Comparison of ENCODE assay signal across 10 mouse cellular contexts in the genomic region with DNA sequence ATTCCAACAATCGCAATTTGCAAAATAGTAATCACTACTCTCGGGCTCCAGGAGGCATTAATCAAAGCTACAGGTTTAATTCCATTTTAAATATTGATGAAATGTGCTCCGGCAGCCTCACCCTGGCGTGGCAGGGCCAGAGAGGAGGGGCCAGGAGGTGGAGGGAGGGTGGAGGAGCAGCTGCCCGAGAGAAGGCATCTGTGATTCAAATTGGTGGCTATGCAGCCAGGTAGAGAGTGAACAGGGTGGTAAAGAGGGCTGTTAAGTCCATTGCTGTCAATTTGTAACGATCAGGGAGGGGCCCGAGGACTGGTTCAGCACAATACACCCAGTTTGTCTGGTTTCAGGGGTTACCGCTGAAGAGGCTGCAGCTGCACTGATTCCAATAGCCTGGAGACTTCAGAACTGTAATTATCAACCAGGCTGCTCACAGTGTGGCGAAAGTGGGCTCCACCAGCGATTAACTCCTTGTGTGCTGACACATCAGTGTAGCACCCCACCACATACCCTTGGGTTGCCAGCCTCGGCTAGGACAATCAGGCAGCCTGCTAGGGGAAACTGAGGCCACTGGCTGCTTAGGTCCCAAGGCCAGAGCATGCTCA. TPM values are rescaled to one million over a fixed set of nuclear protein-coding genes. Genes with fewer than 3 reads are reported as not detected.
A peak's percentile ranks its signal among the peaks of the same experiment; 100 is the strongest.
DNase-seq lines count a peak whose midpoint lies in the region; ATAC-seq and TF ChIP-seq lines count a peak whose summit lies in the region.
"Had no signal": no experiment of that assay in that cellular context is flagged by ENCODE, and none has a peak within 500 bp of the region (broad histone marks: within the 10 kb centered on the region; RNA-seq: fewer than 3 reads in every experiment).

No protein-coding gene starts in this region.

- H3K36me3 ChIP-seq in kidney, postnatal 0 days (ENCODE audit: insufficient read depth, low read length) = no peaks in the 10 kb centered on the region
- H3K36me3 ChIP-seq in embryonic facial prominence, embryonic 15.5 days = no peaks in the 10 kb centered on the region
- H3K36me3 ChIP-seq in limb, embryonic 11.5 days (ENCODE audit: control insufficient read depth, insufficient read depth, low read length) = no peaks in the 10 kb centered on the region
- no peaks in the 10 kb centered on the region for H3K36me3 ChIP-seq in neural tube, embryonic 15.5 days

- DNase-seq in kidney, postnatal 0 days (ENCODE audit: low spot score) = no peak
- DNase-seq in kidney, adult 11 months = no peak
- no peak for DNase-seq in limb, embryonic 11.5 days (ENCODE audit: low spot score)
- DNase-seq in heart, adult 11 months = no peak
- DNase-seq in heart, adult 9 months (ENCODE audit: low spot score in 2 of 2) = no peak

- no peak for ATAC-seq in kidney, postnatal 0 days (replicated peaks; ENCODE audit: low FRiP score, low read depth)
- no peak for ATAC-seq in embryonic facial prominence, embryonic 15.5 days (ENCODE audit: insufficient number of reproducible peaks, low FRiP score, low TSS enrichment, low read depth)
- peak; percentile 24; the same call in 1 of the 2 replicates for ATAC-seq in limb, embryonic 11.5 days (ENCODE audit: insufficient number of reproducible peaks, low FRiP score, low TSS enrichment, low read depth)
- no peak; the same call in 1 of the 2 replicates for ATAC-seq in neural tube, embryonic 15.5 days (ENCODE audit: low FRiP score)

- WGBS in kidney, postnatal 0 days = 19% methylated on average over 11 of the region's 11 CpGs
- WGBS in embryonic facial prominence, embryonic 15.5 days = 18% methylated on average over 11 of the region's 11 CpGs
- 12% methylated on average over 11 of the region's 11 CpGs for WGBS in limb, embryonic 11.5 days
- 12% methylated on average over 11 of the region's 11 CpGs for WGBS in neural tube, embryonic 15.5 days

- H3K4me3 ChIP-seq in kidney, postnatal 0 days (replicated peaks; ENCODE audit: low read depth, low read length) = no peak overlapping the region
- no peak overlapping the region for H3K4me3 ChIP-seq in embryonic facial prominence, embryonic 15.5 days (replicated peaks)
- H3K4me3 ChIP-seq in limb, embryonic 11.5 days (ENCODE audit: low read depth, low read length) = no peak overlapping the region
- peak overlapping the region; percentile 21 for H3K4me3 ChIP-seq in neural tube, embryonic 15.5 days (replicated peaks)
- H3K4me3 ChIP-seq: megakaryocyte, embryonic 14.5 days had no signal

- H3K27ac ChIP-seq in kidney, postnatal 0 days = no peak overlapping the region
- no peak overlapping the region for H3K27ac ChIP-seq in embryonic facial prominence, embryonic 15.5 days (replicated peaks)
- no peak overlapping the region for H3K27ac ChIP-seq in limb, embryonic 11.5 days (replicated peaks; ENCODE audit: low read depth, low read length)
- no peak overlapping the region for H3K27ac ChIP-seq in neural tube, embryonic 15.5 days (replicated peaks)
- H3K27ac ChIP-seq: liver, embryonic 14.5 days had no signal

- no peak overlapping the region for H3K9ac ChIP-seq in kidney, postnatal 0 days (ENCODE audit: low read depth, low read length)
- no peak overlapping the region for H3K9ac ChIP-seq in embryonic facial prominence, embryonic 15.5 days
- no peak overlapping the region for H3K9ac ChIP-seq in limb, embryonic 11.5 days (ENCODE audit: low read length)
- H3K9ac ChIP-seq in neural tube, embryonic 15.5 days (replicated peaks) = peak overlapping the region; percentile 17; the same call in 1 of the 2 replicates
- H3K9ac ChIP-seq: liver, embryonic 14.5 days had no signal

- no peaks in the 10 kb centered on the region for H3K4me1 ChIP-seq in kidney, postnatal 0 days (replicated peaks; ENCODE audit: insufficient read depth, low read length)
- peaks cover 25% of the 10 kb centered on the region; the same call in 1 of the 2 replicates for H3K4me1 ChIP-seq in embryonic facial prominence, embryonic 15.5 days
- H3K4me1 ChIP-seq in limb, embryonic 11.5 days (ENCODE audit: control insufficient read depth, insufficient read depth, low read length) = peaks cover 18% of the 10 kb centered on the region
- H3K4me1 ChIP-seq in neural tube, embryonic 15.5 days = peaks cover 12% of the 10 kb centered on the region

- peak overlapping the region; percentile 1; the same call in 1 of the 2 replicates for H3K4me2 ChIP-seq in kidney, postnatal 0 days (ENCODE audit: low read length)
- H3K4me2 ChIP-seq in embryonic facial prominence, embryonic 15.5 days (replicated peaks) = peak overlapping the region; percentile 24; the same call in 1 of the 2 replicates
- peak overlapping the region; percentile 31 for H3K4me2 ChIP-seq in limb, embryonic 11.5 days (ENCODE audit: low read depth, severe bottlenecking)
- H3K4me2 ChIP-seq in neural tube, embryonic 15.5 days = peak overlapping the region; percentile 53
- H3K4me2 ChIP-seq: heart, embryonic 11.5 days had no signal

- no peak for TF ChIP-seq CTCF in kidney, postnatal 0 days (IDR thresholded peaks at IDR 0.05; ENCODE audit: low read depth)

- H3K9me3 ChIP-seq in kidney, postnatal 0 days (replicated peaks; ENCODE audit: low read length) = no peaks in the 10 kb centered on the region
- no peaks in the 10 kb centered on the region for H3K9me3 ChIP-seq in embryonic facial prominence, embryonic 15.5 days (replicated peaks)
- H3K9me3 ChIP-seq in limb, embryonic 11.5 days (ENCODE audit: control insufficient read depth, low read length) = no peaks in the 10 kb centered on the region
- no peaks in the 10 kb centered on the region for H3K9me3 ChIP-seq in neural tube, embryonic 15.5 days (replicated peaks)
- H3K9me3 ChIP-seq: megakaryocyte, embryonic 14.5 days had no signal

- H3K27me3 ChIP-seq in kidney, postnatal 0 days (ENCODE audit: insufficient read depth, low read length) = no peaks in the 10 kb centered on the region
- H3K27me3 ChIP-seq in embryonic facial prominence, embryonic 15.5 days = 0 out of 2 replicates have a peak, but pooled peaks cover 3% of the 10 kb centered on the region
- no peaks in the 10 kb centered on the region for H3K27me3 ChIP-seq in limb, embryonic 11.5 days (ENCODE audit: control insufficient read depth, insufficient read depth, low read length)
- H3K27me3 ChIP-seq in neural tube, embryonic 15.5 days (replicated peaks) = no peaks in the 10 kb centered on the region

RNA-seq across cellular contexts. Expression of a gene that starts 27.9 kb away (rescaled TPM):
- 1.5 and 1.7 TPM in 2 replicates for polyA plus RNA-seq in kidney, postnatal 0 days (2015; fragmentation: Nextera tagmentation; extraction: Ambion mirVana)
- polyA plus RNA-seq in embryonic facial prominence, embryonic 15.5 days (2015; fragmentation: Nextera tagmentation; extraction: Ambion mirVana) = 7.0 and 7.2 TPM in 2 replicates
- polyA plus RNA-seq in limb, embryonic 11.5 days (2014; fragmentation: Nextera tagmentation; extraction: Ambion mirVana) = 0.62 and 0.83 TPM in 2 replicates
- 0.67 and 1.2 TPM in 2 replicates for polyA plus RNA-seq in neural tube, embryonic 15.5 days (2015; fragmentation: Nextera tagmentation; extraction: Ambion mirVana)

RNA-seq across cellular contexts. Expression of a gene that starts 28.0 kb away (rescaled TPM):
- 0.27 and 0.62 TPM in 2 replicates for polyA plus RNA-seq in kidney, postnatal 0 days (2015; fragmentation: Nextera tagmentation; extraction: Ambion mirVana)
- polyA plus RNA-seq in embryonic facial prominence, embryonic 15.5 days (2015; fragmentation: Nextera tagmentation; extraction: Ambion mirVana) = 10.6 and 20.2 TPM in 2 replicates
- polyA plus RNA-seq in limb, embryonic 11.5 days (2014; fragmentation: Nextera tagmentation; extraction: Ambion mirVana) = not detected in 2 replicates
- 1.3 and 1.4 TPM in 2 replicates for polyA plus RNA-seq in neural tube, embryonic 15.5 days (2015; fragmentation: Nextera tagmentation; extraction: Ambion mirVana)
- polyA plus RNA-seq: liver, embryonic 14.5 days had no signal

RNA-seq across cellular contexts. Expression of a gene that starts 28.1 kb away (rescaled TPM):
- 383 TPM in 2 replicates for polyA plus RNA-seq in kidney, postnatal 0 days (2015; fragmentation: Nextera tagmentation; extraction: Ambion mirVana)
- polyA plus RNA-seq in embryonic facial prominence, embryonic 15.5 days (2015; fragmentation: Nextera tagmentation; extraction: Ambion mirVana) = 216 and 226 TPM in 2 replicates
- polyA plus RNA-seq in limb, embryonic 11.5 days (2014; fragmentation: Nextera tagmentation; extraction: Ambion mirVana) = 195 and 196 TPM in 2 replicates
- polyA plus RNA-seq in neural tube, embryonic 15.5 days (2015; fragmentation: Nextera tagmentation; extraction: Ambion mirVana) = 337 and 374 TPM in 2 replicates

RNA-seq across cellular contexts. Expression of a gene that starts 58.9 kb away (rescaled TPM):
- polyA plus RNA-seq in kidney, postnatal 0 days (2015; fragmentation: Nextera tagmentation; extraction: Ambion mirVana) = 25.4 and 28.6 TPM in 2 replicates
- 21.5 and 29.7 TPM in 2 replicates for polyA plus RNA-seq in embryonic facial prominence, embryonic 15.5 days (2015; fragmentation: Nextera tagmentation; extraction: Ambion mirVana)
- polyA plus RNA-seq in limb, embryonic 11.5 days (2014; fragmentation: Nextera tagmentation; extraction: Ambion mirVana) = 26.5 and 31.1 TPM in 2 replicates
- 20.0 and 27.1 TPM in 2 replicates for polyA plus RNA-seq in neural tube, embryonic 15.5 days (2015; fragmentation: Nextera tagmentation; extraction: Ambion mirVana)

RNA-seq across cellular contexts. Expression of a gene that starts 59.3 kb away (rescaled TPM):
- 59.8 and 62.5 TPM in 2 replicates for polyA plus RNA-seq in kidney, postnatal 0 days (2015; fragmentation: Nextera tagmentation; extraction: Ambion mirVana)
- polyA plus RNA-seq in embryonic facial prominence, embryonic 15.5 days (2015; fragmentation: Nextera tagmentation; extraction: Ambion mirVana) = 73.3 and 78.7 TPM in 2 replicates
- 88.5 and 92.6 TPM in 2 replicates for polyA plus RNA-seq in limb, embryonic 11.5 days (2014; fragmentation: Nextera tagmentation; extraction: Ambion mirVana)
- polyA plus RNA-seq in neural tube, embryonic 15.5 days (2015; fragmentation: Nextera tagmentation; extraction: Ambion mirVana) = 105 and 112 TPM in 2 replicates

Comparison
In these comparisons a context has a peak if more than half of its experiments do, and no peak if none do; other contexts are left out.
1. H3K4me2 ChIP-seq: peak in every context shown above with its lines; median percentile 53 in neural tube, embryonic 15.5 days; 31 in limb, embryonic 11.5 days; 24 in embryonic facial prominence, embryonic 15.5 days; 1 in kidney, postnatal 0 days.